Mouse (Mus musculus) stomach, embryonic 15.5 days (tissue): Measurements from ENCODE around the gene Syne3. TPM values are rescaled to one million over a fixed set of nuclear protein-coding genes. Genes with fewer than 3 reads are reported as not detected.

Experiments
- ATAC-seq: fragments of 200-750 bp; cut with Nextera tagmentation; 2 replicates; pipeline ENCODE4 v1.8.0; 2017; ENCODE audit warnings: low read depth, moderate number of reproducible peaks, moderate TSS enrichment; ENCODE audit not compliant: insufficient read depth, low FRiP score
- H3K27ac ChIP-seq: fragments of 300-500 bp; sonication (generic); 2 replicates; pipeline ENCODE4 v1.5.1; 2015; ENCODE audit warnings: mild to moderate bottlenecking, inconsistent platforms
- H3K27me3 ChIP-seq: fragments of 300-500 bp; sonication (generic); replicated peaks from 2 replicates; pipeline ENCODE4 v1.6.1; 2015; ENCODE audit warnings: inconsistent platforms
- H3K36me3 ChIP-seq: fragments of 300-500 bp; sonication (generic); 2 replicates; pipeline ENCODE4 v1.6.1; 2015; ENCODE audit warnings: inconsistent platforms
- H3K4me1 ChIP-seq: fragments of 300-500 bp; sonication (generic); 2 replicates; pipeline ENCODE4 v1.6.1; 2015; ENCODE audit warnings: inconsistent platforms
- H3K4me2 ChIP-seq: fragments of 300-500 bp; sonication (generic); 2 replicates; pipeline ENCODE4 v1.6.1; 2015; ENCODE audit warnings: mild to moderate bottlenecking, inconsistent platforms
- H3K4me3 ChIP-seq: fragments of 300-500 bp; sonication (generic); replicated peaks from 2 replicates; pipeline ENCODE4 v1.5.1; 2015; ENCODE audit warnings: inconsistent platforms
- H3K9ac ChIP-seq: fragments of 300-500 bp; sonication (generic); 2 replicates; pipeline ENCODE4 v1.6.1; 2015; ENCODE audit warnings: inconsistent platforms
- H3K9me3 ChIP-seq: fragments of 300-500 bp; sonication (generic); 2 replicates; pipeline ENCODE4 v1.6.1; 2016; ENCODE audit warnings: inconsistent platforms
- WGBS: fragments of 180-500 bp; shearing (Covaris S2); methylation state at CpG from one replicate; pipeline ENCODE4 v1.1.7; 2015; 5-methylcytosine and 5-hydroxymethylcytosine counted together
- polyA plus RNA-seq: library from polyadenylated mRNA; unstranded; fragments of >200 nt; fragmentation: Nextera tagmentation; extraction: Ambion mirVana; gene quantifications from 2 replicates; pipeline ENCODE4 v1.2.1, GENCODE M21; 2015

Gene Syne3
- polyA plus RNA-seq, 1 experiment from 2014 or later = 0.99 TPM

DNA sequence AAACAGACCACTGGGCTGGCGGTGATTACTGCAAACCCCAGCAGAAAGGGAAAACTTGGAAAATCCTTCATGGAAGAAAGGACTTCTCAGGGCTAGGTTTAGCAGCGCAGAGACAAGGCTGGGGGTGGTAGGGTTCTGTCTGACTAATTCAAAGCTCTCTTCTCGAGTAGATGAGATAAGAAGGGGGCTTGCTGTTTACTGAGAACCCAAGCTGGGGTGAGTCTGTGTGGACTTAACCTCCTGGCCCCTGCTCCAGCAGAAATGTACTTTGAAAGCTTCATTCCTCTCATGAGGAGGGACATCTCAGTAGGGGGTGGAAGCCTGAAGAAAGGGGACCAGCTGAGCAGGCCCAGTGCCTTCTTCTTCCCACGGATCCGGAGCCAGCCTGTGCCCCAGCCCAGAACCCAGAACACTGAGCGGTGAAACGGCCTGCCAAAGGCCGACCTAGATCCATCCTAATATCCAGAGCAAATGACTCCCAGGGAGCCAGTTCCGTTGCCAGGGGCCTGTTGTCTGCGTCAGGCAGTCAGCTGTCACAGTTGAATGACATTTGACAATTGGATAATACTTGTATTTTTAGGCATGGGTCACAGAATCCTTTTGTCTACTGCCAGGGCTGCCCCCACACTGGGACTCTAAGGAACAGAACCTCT is 97.2 kb downstream of the Syne3 start:
- peak; percentile 51; the same call in 1 of the 2 replicates for ATAC-seq
- Histone ChIP-seq H3K27me3 (no peaks in the 10 kb centered on the region), H3K36me3 (no peaks in the 10 kb centered on the region), H3K4me1 (no peaks in the 10 kb centered on the region; the same call in 1 of the 2 replicates), H3K9me3 (no peaks in the 10 kb centered on the region), H3K9ac (no peak overlapping the region), H3K4me2 (no peak overlapping the region), H3K4me3 (no peak overlapping the region), H3K27ac (no peak overlapping the region)
- 49% methylated on average over 10 of the region's 10 CpGs for WGBS

- no peak overlapping the region for H3K4me3 ChIP-seq
- no peaks in the 10 kb centered on the region for H3K36me3 ChIP-seq
- H3K27ac ChIP-seq = no peak overlapping the region
- no peak overlapping the region for H3K9ac ChIP-seq
- ATAC-seq = no peak
- H3K4me1 ChIP-seq = no peaks in the 10 kb centered on the region; the same call in 1 of the 2 replicates
- no peaks in the 10 kb centered on the region for H3K27me3 ChIP-seq
- WGBS = 82% methylated on average over 4 of the region's 4 CpGs
- H3K4me2 ChIP-seq = no peak overlapping the region
- no peaks in the 10 kb centered on the region for H3K9me3 ChIP-seq
Observed at GRCm38 (mm10) chr12:104909750-104910149, 99.9 kb downstream of the Syne3 start.

DNA sequence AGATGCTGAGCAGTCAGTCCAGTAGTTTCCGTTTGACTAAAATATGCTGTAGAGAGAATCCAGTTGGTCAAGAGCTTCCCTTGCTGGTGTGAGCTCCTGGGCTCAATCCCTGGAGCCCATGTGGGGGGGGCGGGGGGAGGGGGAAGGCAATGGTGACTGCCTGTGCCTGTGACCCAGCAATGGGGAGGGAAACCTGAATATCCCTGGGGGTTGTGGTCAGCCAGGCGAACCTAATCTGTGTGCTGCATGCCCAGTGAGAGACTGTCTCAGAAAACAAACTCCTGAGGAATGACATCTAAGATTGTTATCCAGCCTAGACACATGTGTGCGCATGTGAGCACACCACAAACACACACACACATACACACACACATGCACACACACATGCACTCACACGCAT is 100.6 kb downstream of the Syne3 start:
- no peak overlapping the region for H3K4me3 ChIP-seq
- WGBS = 61% methylated on average over 5 of the region's 5 CpGs
- H3K9ac ChIP-seq = no peak overlapping the region
- no peaks in the 10 kb centered on the region for H3K27me3 ChIP-seq
- H3K4me1 ChIP-seq = no peaks in the 10 kb centered on the region; the same call in 1 of the 2 replicates
- no peaks in the 10 kb centered on the region for H3K36me3 ChIP-seq
- ATAC-seq = no peak
- H3K9me3 ChIP-seq = no peaks in the 10 kb centered on the region
- H3K4me2 ChIP-seq = no peak overlapping the region
- H3K27ac ChIP-seq = no peak overlapping the region

DNA sequence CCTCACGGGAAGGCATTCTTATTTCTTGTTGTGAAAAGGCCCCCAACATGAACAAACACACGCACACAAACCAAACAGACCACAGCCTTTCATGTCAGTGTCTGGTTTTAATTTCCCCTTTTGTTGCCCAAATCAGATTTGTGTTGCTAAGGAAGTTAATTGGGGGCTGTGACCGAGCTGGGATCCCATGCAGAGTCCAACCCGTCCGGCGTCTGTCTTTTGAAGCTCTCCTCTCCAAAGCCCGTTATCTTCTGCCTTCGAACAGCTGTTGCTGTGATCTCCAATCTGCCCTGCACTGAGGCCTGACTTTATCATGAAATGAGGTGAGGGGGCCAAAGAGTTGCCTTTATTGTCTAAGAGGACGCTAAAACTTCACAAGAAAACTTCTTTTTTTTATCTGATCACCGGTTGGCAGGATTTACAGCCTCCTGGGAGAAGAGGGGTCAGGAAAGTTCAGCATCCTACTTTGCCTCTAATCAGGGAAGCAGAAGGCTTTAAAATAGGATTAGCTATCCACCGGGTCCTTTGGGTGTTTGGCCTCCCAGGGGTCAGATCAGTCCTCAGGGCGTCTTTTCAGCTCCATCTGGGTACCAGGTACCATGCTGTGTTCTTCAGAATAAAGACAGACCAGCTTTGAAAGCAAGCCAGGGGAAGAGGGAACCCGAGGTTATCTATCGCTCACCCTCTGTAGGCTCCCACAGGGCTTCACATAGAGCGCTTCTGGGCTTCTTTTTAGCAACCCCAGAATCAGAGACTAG is 101.4 kb downstream of the Syne3 start:
- Histone ChIP-seq H3K4me3 (no peak overlapping the region), H3K9me3 (no peaks in the 10 kb centered on the region), H3K4me2 (no peak overlapping the region), H3K4me1 (no peaks in the 10 kb centered on the region; the same call in 1 of the 2 replicates), H3K27me3 (no peaks in the 10 kb centered on the region), H3K36me3 (no peaks in the 10 kb centered on the region), H3K27ac (no peak overlapping the region), H3K9ac (no peak overlapping the region)
- ATAC-seq = no peak
- 22% methylated on average over 15 of the region's 15 CpGs for WGBS

DNA sequence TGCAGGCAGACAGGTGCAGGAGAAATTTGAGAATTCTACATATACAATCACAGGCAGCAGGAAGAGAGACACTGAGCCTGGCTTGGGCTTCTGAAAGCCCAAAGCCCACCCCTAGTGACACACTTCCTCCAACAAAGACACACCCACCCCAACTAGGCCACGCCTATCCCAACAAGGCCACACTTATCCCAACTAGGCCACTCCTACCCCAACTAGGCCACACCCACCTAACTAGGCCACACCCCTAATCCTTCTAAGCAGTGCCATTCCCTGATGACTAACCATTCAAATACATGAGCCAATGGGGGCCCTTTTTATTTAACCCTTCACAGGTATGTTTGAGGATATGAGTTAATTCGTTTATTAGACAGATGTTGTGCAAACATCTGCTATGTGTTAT is 102.5 kb downstream of the Syne3 start:
- Histone ChIP-seq H3K4me2 (no peak overlapping the region), H3K9me3 (no peaks in the 10 kb centered on the region), H3K4me1 (no peaks in the 10 kb centered on the region; the same call in 1 of the 2 replicates), H3K9ac (no peak overlapping the region), H3K27ac (no peak overlapping the region), H3K4me3 (no peak overlapping the region), H3K27me3 (no peaks in the 10 kb centered on the region), H3K36me3 (no peaks in the 10 kb centered on the region)
- ATAC-seq = no peak; the same call in 1 of the 2 replicates
- WGBS = 88% methylated on average over 2 of the region's 2 CpGs

DNA sequence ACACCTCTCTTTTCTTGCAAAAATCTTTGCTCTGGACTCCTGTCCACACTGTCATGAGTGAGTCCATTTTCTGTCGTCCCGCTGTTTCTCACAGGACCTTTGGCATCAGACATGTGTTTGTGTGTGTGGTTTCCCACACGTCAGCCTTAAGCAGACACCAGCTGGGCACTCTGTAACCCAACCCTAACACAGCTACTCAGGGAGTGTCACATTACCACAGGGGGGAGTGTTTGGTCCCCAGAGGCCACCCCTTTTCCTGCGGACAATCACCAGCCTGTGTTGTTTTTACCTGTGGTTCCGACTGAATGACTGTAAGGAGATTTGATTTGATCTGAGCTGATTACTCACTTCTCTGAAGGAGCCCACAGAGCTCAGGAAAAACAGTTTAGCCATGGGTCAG is 105.5 kb downstream of the Syne3 start:
- WGBS = 17% methylated on average over 5 of the region's 5 CpGs

GRCm38 (mm10) chr12:104902392-104903053 is 107.1 kb downstream of the Syne3 start:
- Histone ChIP-seq H3K27me3 (no peaks in the 10 kb centered on the region), H3K4me2 (no peak overlapping the region), H3K9ac (no peak overlapping the region), H3K36me3 (no peaks in the 10 kb centered on the region), H3K4me3 (no peak overlapping the region), H3K4me1 (no peaks in the 10 kb centered on the region), H3K27ac (no peak overlapping the region), H3K9me3 (no peaks in the 10 kb centered on the region)
- ATAC-seq = no peak
- 75% methylated on average over 13 of the region's 13 CpGs for WGBS

More for the DNA sequence above, 105.5 kb downstream of the Syne3 start:
- no peaks in the 10 kb centered on the region for H3K9me3 ChIP-seq
- H3K4me1 ChIP-seq = no peaks in the 10 kb centered on the region; the same call in 1 of the 2 replicates
- no peak overlapping the region for H3K9ac ChIP-seq
- H3K36me3 ChIP-seq = no peaks in the 10 kb centered on the region
- H3K27ac ChIP-seq = no peak overlapping the region
- no peak overlapping the region for H3K4me2 ChIP-seq
- no peak overlapping the region for H3K4me3 ChIP-seq
- 0 out of 2 replicates have a peak, but pooled peaks have one; percentile 56 for ATAC-seq
- no peaks in the 10 kb centered on the region for H3K27me3 ChIP-seq

DNA sequence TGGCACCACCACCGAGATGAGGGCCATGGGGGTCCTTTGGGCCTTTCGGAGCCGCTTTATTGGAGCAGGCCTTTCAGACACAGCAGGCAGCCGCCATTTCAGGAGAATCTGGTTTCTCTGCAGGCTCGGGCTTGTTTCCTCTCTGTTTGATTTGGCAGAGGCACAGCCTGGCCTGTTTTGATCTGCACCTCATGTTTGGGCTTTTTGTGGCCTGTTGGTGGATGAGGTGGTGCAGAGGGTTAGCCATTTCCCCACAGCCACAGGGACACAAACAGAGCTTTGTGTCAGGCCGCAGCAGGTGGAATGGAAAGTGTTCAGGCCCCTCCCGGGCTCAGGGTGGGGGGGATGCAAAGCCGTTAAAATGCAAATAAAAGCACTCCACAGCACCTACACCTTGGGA is 108.3 kb downstream of the Syne3 start:
- Histone ChIP-seq H3K4me2 (no peak overlapping the region), H3K27ac (no peak overlapping the region), H3K36me3 (no peaks in the 10 kb centered on the region), H3K9ac (no peak overlapping the region), H3K9me3 (no peaks in the 10 kb centered on the region), H3K4me3 (no peak overlapping the region), H3K27me3 (no peaks in the 10 kb centered on the region), H3K4me1 (peaks cover 11% of the 10 kb centered on the region; the same call in 1 of the 2 replicates)
- ATAC-seq = no peak
- 59% methylated on average over 8 of the region's 8 CpGs for WGBS

GRCm38 (mm10) chr12:104899835-104900234 is 109.8 kb downstream of the Syne3 start:
- Histone ChIP-seq H3K27ac (no peak overlapping the region), H3K36me3 (no peaks in the 10 kb centered on the region), H3K27me3 (no peaks in the 10 kb centered on the region), H3K4me2 (no peak overlapping the region), H3K4me3 (no peak overlapping the region), H3K4me1 (peaks cover 11% of the 10 kb centered on the region; the same call in 1 of the 2 replicates), H3K9ac (no peak overlapping the region), H3K9me3 (no peaks in the 10 kb centered on the region)
- ATAC-seq = no peak
- WGBS = 54% methylated on average over 3 of the region's 3 CpGs

- no peak overlapping the region for H3K4me2 ChIP-seq
- H3K4me1 ChIP-seq = peaks cover 11% of the 10 kb centered on the region; the same call in 1 of the 2 replicates
- WGBS = 53% methylated on average over 11 of the region's 11 CpGs
- H3K27me3 ChIP-seq = no peaks in the 10 kb centered on the region
- no peak overlapping the region for H3K9ac ChIP-seq
- no peak for ATAC-seq
- no peak overlapping the region for H3K27ac ChIP-seq
- H3K36me3 ChIP-seq = no peaks in the 10 kb centered on the region
- no peaks in the 10 kb centered on the region for H3K9me3 ChIP-seq
- H3K4me3 ChIP-seq = no peak overlapping the region
Observed at GRCm38 (mm10) chr12:104899161-104899560, 110.4 kb downstream of the Syne3 start.

- ATAC-seq = no peak
- H3K27ac ChIP-seq = no peak overlapping the region
- no peak overlapping the region for H3K4me3 ChIP-seq
- peaks cover 11% of the 10 kb centered on the region; the same call in 1 of the 2 replicates for H3K4me1 ChIP-seq
- no peaks in the 10 kb centered on the region for H3K36me3 ChIP-seq
- H3K27me3 ChIP-seq = no peaks in the 10 kb centered on the region
- WGBS = 77% methylated on average over 9 of the region's 9 CpGs
- H3K9me3 ChIP-seq = no peaks in the 10 kb centered on the region
- H3K4me2 ChIP-seq = no peak overlapping the region
- H3K9ac ChIP-seq = no peak overlapping the region
Observed at GRCm38 (mm10) chr12:104898718-104899117, 110.9 kb downstream of the Syne3 start.
